Mouse (Mus musculus) kidney, embryonic 14.5 days (tissue): Measurements from ENCODE around the gene Ensa. TPM values are rescaled to one million over a fixed set of nuclear protein-coding genes. Genes with fewer than 3 reads are reported as not detected.

Experiments
- ATAC-seq: fragments of 200-750 bp; cut with Nextera tagmentation; 2 replicates; pipeline ENCODE4 v1.8.0; 2017; ENCODE audit warnings: moderate number of reproducible peaks, mild to moderate bottlenecking, moderate TSS enrichment, moderate library complexity; ENCODE audit not compliant: low FRiP score, low TSS enrichment
- H3K27ac ChIP-seq: fragments of 300-500 bp; sonication (generic); 2 replicates; pipeline ENCODE4 v1.5.1; 2014; ENCODE audit warnings: low read depth, mild to moderate bottlenecking, low read length, moderate library complexity, mixed read lengths
- H3K27me3 ChIP-seq: fragments of 300-500 bp; sonication (generic); 2 replicates; pipeline ENCODE4 v1.6.1; 2014; ENCODE audit warnings: mild to moderate bottlenecking, low read length; ENCODE audit not compliant: control insufficient read depth, insufficient read depth
- H3K36me3 ChIP-seq: fragments of 300-500 bp; sonication (generic); 2 replicates; pipeline ENCODE4 v1.6.1; 2014; ENCODE audit warnings: low read length, mixed read lengths; ENCODE audit not compliant: control insufficient read depth, insufficient read depth
- H3K4me1 ChIP-seq: fragments of 300-500 bp; sonication (generic); 2 replicates; pipeline ENCODE4 v1.6.1; 2014; ENCODE audit warnings: low read length, mixed read lengths; ENCODE audit not compliant: control insufficient read depth, insufficient read depth
- H3K4me2 ChIP-seq: fragments of 300-500 bp; sonication (generic); replicated peaks from 2 replicates; pipeline ENCODE4 v1.6.1; 2014; ENCODE audit warnings: low read depth, mild to moderate bottlenecking, low read length
- H3K4me3 ChIP-seq: fragments of 300-500 bp; sonication (generic); 2 replicates; pipeline ENCODE4 v1.5.1; 2014; ENCODE audit warnings: mild to moderate bottlenecking, low read length
- H3K9ac ChIP-seq: fragments of 300-500 bp; sonication (generic); 2 replicates; pipeline ENCODE4 v1.6.1; 2014; ENCODE audit warnings: low read depth, mild to moderate bottlenecking, low read length, moderate library complexity
- H3K9me3 ChIP-seq: fragments of 300-500 bp; sonication (generic); 2 replicates; pipeline ENCODE4 v1.6.1; 2016; ENCODE audit warnings: low read length; ENCODE audit not compliant: control insufficient read depth
- WGBS: fragments of 180-500 bp; shearing (Covaris S2); extraction: QIAGEN DNeasy Blood & Tissue Kit; methylation state at CpG from one replicate; pipeline ENCODE4 v1.1.7; 2014; 5-methylcytosine and 5-hydroxymethylcytosine counted together
- polyA plus RNA-seq: library from polyadenylated mRNA; unstranded; fragments of >200 nt; fragmentation: Nextera tagmentation; extraction: Ambion mirVana; gene quantifications from 2 replicates; pipeline ENCODE4 v1.2.1, GENCODE M21; 2014

The Ensa gene
- polyA plus RNA-seq, 1 experiment from 2014 or later: 66.9 TPM

- Histone ChIP-seq H3K4me1 (peaks cover 64% of the 10 kb centered on the region), H3K36me3 (peaks cover 7% of the 10 kb centered on the region; the same call in 1 of the 2 replicates)
- ATAC-seq: no peak
These were observed 46.4 kb downstream of the Ensa start for GRCm38 (mm10) chr3:95671201-95671600.

GRCm38 (mm10) chr3:95672461-95672860, 47.7 kb downstream of the Ensa start:
- Histone ChIP-seq H3K9ac (no peak overlapping the region), H3K4me3 (no peak overlapping the region), H3K27ac (no peak overlapping the region), H3K27me3 (no peaks in the 10 kb centered on the region), H3K4me1 (peaks cover 52% of the 10 kb centered on the region), H3K9me3 (no peaks in the 10 kb centered on the region), H3K4me2 (no peak overlapping the region), H3K36me3 (peaks cover 9% of the 10 kb centered on the region; the same call in 1 of the 2 replicates)
- no peak for ATAC-seq
- WGBS: 29% methylated on average over 3 of the region's 3 CpGs

More at GRCm38 (mm10) chr3:95671201-95671600, 46.4 kb downstream of the Ensa start:
- H3K9me3 ChIP-seq: no peaks in the 10 kb centered on the region
- no peaks in the 10 kb centered on the region for H3K27me3 ChIP-seq
- H3K4me2 ChIP-seq: no peak overlapping the region
- 86% methylated on average over 5 of the region's 5 CpGs for WGBS
- H3K4me3 ChIP-seq: no peak overlapping the region
- H3K9ac ChIP-seq: no peak overlapping the region; the same call in 1 of the 2 replicates
- H3K27ac ChIP-seq: no peak overlapping the region

- no peak overlapping the region; the same call in 1 of the 2 replicates for H3K4me2 ChIP-seq
- H3K9ac ChIP-seq: no peak overlapping the region
- no peak for ATAC-seq
- H3K9me3 ChIP-seq: no peaks in the 10 kb centered on the region
- no peaks in the 10 kb centered on the region for H3K27me3 ChIP-seq
- 39% methylated on average over 10 of the region's 10 CpGs for WGBS
- peak overlapping the region; percentile 93; the same call in 1 of the 2 replicates for H3K27ac ChIP-seq
- H3K36me3 ChIP-seq: peaks cover 8% of the 10 kb centered on the region; the same call in 1 of the 2 replicates
- no peak overlapping the region for H3K4me3 ChIP-seq
- peaks cover 49% of the 10 kb centered on the region for H3K4me1 ChIP-seq
These were observed 48.3 kb downstream of the Ensa start for GRCm38 (mm10) chr3:95672861-95673706.

GRCm38 (mm10) chr3:95673707-95674211, 49.0 kb downstream of the Ensa start:
- Histone ChIP-seq H3K9ac (peak overlapping the region; percentile 23; the same call in 1 of the 2 replicates), H3K27me3 (no peaks in the 10 kb centered on the region), H3K4me3 (no peak overlapping the region), H3K9me3 (no peaks in the 10 kb centered on the region), H3K36me3 (peaks cover 8% of the 10 kb centered on the region; the same call in 1 of the 2 replicates), H3K4me1 (peaks cover 45% of the 10 kb centered on the region), H3K27ac (peak overlapping the region; percentile 93), H3K4me2 (no peak overlapping the region; the same call in 1 of the 2 replicates)
- 13% methylated on average over 11 of the region's 11 CpGs for WGBS
- no peak; the same call in 1 of the 2 replicates for ATAC-seq

GRCm38 (mm10) chr3:95674236-95674635, 49.4 kb downstream of the Ensa start:
- Histone ChIP-seq H3K9ac (no peak overlapping the region), H3K4me1 (peaks cover 44% of the 10 kb centered on the region), H3K4me3 (no peak overlapping the region)

GRCm38 (mm10) chr3:95674812-95675211, 50.0 kb downstream of the Ensa start:
- H3K36me3 ChIP-seq: peaks cover 4% of the 10 kb centered on the region; the same call in 1 of the 2 replicates
- peak; percentile 2; the same call in 1 of the 2 replicates for ATAC-seq
- H3K27me3 ChIP-seq: no peaks in the 10 kb centered on the region
- H3K4me3 ChIP-seq: no peak overlapping the region
- peak overlapping the region; percentile 93 for H3K27ac ChIP-seq
- H3K4me2 ChIP-seq: peak overlapping the region; percentile 17; the same call in 1 of the 2 replicates
- H3K9me3 ChIP-seq: no peaks in the 10 kb centered on the region
- peaks cover 44% of the 10 kb centered on the region for H3K4me1 ChIP-seq
- WGBS: 5% methylated on average over 6 of the region's 6 CpGs
- H3K9ac ChIP-seq: no peak overlapping the region

More at GRCm38 (mm10) chr3:95674236-95674635, 49.4 kb downstream of the Ensa start:
- H3K36me3 ChIP-seq: peaks cover 8% of the 10 kb centered on the region; the same call in 1 of the 2 replicates
- WGBS: 6% methylated on average over 2 of the region's 2 CpGs
- ATAC-seq: peak; percentile 74
- 0 out of 2 replicates have a peak overlapping the region, but pooled peaks have one; percentile 6 for H3K4me2 ChIP-seq
- H3K27ac ChIP-seq: peak overlapping the region; percentile 93
- H3K27me3 ChIP-seq: no peaks in the 10 kb centered on the region
- no peaks in the 10 kb centered on the region for H3K9me3 ChIP-seq

- Histone ChIP-seq H3K9ac (peak overlapping the region; percentile 31), H3K9me3 (no peaks in the 10 kb centered on the region), H3K4me1 (peaks cover 44% of the 10 kb centered on the region), H3K36me3 (peaks cover 4% of the 10 kb centered on the region; the same call in 1 of the 2 replicates), H3K27ac (peak overlapping the region; percentile 93), H3K4me3 (no peak overlapping the region), H3K27me3 (no peaks in the 10 kb centered on the region), H3K4me2 (peak overlapping the region; percentile 17)
- WGBS: 16% methylated on average over 8 of the region's 8 CpGs
- peak; percentile 38 for ATAC-seq
These were observed 50.7 kb downstream of the Ensa start for GRCm38 (mm10) chr3:95675301-95676092.

- peaks cover 49% of the 10 kb centered on the region for H3K4me1 ChIP-seq
- H3K27ac ChIP-seq: no peak overlapping the region
- no peak overlapping the region for H3K4me2 ChIP-seq
- H3K36me3 ChIP-seq: peaks cover 4% of the 10 kb centered on the region; the same call in 1 of the 2 replicates
- ATAC-seq: no peak
- no peak overlapping the region for H3K9ac ChIP-seq
- H3K4me3 ChIP-seq: no peak overlapping the region
- H3K9me3 ChIP-seq: no peaks in the 10 kb centered on the region
- 66% methylated on average over 15 of the region's 15 CpGs for WGBS
- no peaks in the 10 kb centered on the region for H3K27me3 ChIP-seq
These were observed 52.1 kb downstream of the Ensa start for GRCm38 (mm10) chr3:95676745-95677419.
